Mouse (Mus musculus) kidney, embryonic 14.5 days (tissue): ENCODE data around the gene Olfr642. TPM values are rescaled to one million over a fixed set of nuclear protein-coding genes. Genes with fewer than 3 reads are reported as not detected.

ENCODE experiments used
- ATAC-seq: fragments of 200-750 bp; cut with Nextera tagmentation; 2 replicates; pipeline ENCODE4 v1.8.0; 2017; ENCODE audit warnings: moderate number of reproducible peaks, mild to moderate bottlenecking, moderate TSS enrichment, moderate library complexity; ENCODE audit not compliant: low FRiP score, low TSS enrichment
- H3K27ac ChIP-seq: fragments of 300-500 bp; sonication (generic); 2 replicates; pipeline ENCODE4 v1.5.1; 2014; ENCODE audit warnings: low read depth, mild to moderate bottlenecking, low read length, moderate library complexity, mixed read lengths
- H3K27me3 ChIP-seq: fragments of 300-500 bp; sonication (generic); 2 replicates; pipeline ENCODE4 v1.6.1; 2014; ENCODE audit warnings: mild to moderate bottlenecking, low read length; ENCODE audit not compliant: control insufficient read depth, insufficient read depth
- H3K36me3 ChIP-seq: fragments of 300-500 bp; sonication (generic); 2 replicates; pipeline ENCODE4 v1.6.1; 2014; ENCODE audit warnings: low read length, mixed read lengths; ENCODE audit not compliant: control insufficient read depth, insufficient read depth
- H3K4me1 ChIP-seq: fragments of 300-500 bp; sonication (generic); 2 replicates; pipeline ENCODE4 v1.6.1; 2014; ENCODE audit warnings: low read length, mixed read lengths; ENCODE audit not compliant: control insufficient read depth, insufficient read depth
- H3K4me2 ChIP-seq: fragments of 300-500 bp; sonication (generic); replicated peaks from 2 replicates; pipeline ENCODE4 v1.6.1; 2014; ENCODE audit warnings: low read depth, mild to moderate bottlenecking, low read length
- H3K4me3 ChIP-seq: fragments of 300-500 bp; sonication (generic); 2 replicates; pipeline ENCODE4 v1.5.1; 2014; ENCODE audit warnings: mild to moderate bottlenecking, low read length
- H3K9ac ChIP-seq: fragments of 300-500 bp; sonication (generic); 2 replicates; pipeline ENCODE4 v1.6.1; 2014; ENCODE audit warnings: low read depth, mild to moderate bottlenecking, low read length, moderate library complexity
- H3K9me3 ChIP-seq: fragments of 300-500 bp; sonication (generic); 2 replicates; pipeline ENCODE4 v1.6.1; 2016; ENCODE audit warnings: low read length; ENCODE audit not compliant: control insufficient read depth
- WGBS: fragments of 180-500 bp; shearing (Covaris S2); extraction: QIAGEN DNeasy Blood & Tissue Kit; methylation state at CpG from one replicate; pipeline ENCODE4 v1.1.7; 2014; 5-methylcytosine and 5-hydroxymethylcytosine counted together
- polyA plus RNA-seq: library from polyadenylated mRNA; unstranded; fragments of >200 nt; fragmentation: Nextera tagmentation; extraction: Ambion mirVana; gene quantifications from 2 replicates; pipeline ENCODE4 v1.2.1, GENCODE M21; 2014

The Olfr642 gene
- not detected in 2 replicates for polyA plus RNA-seq

- no peak for ATAC-seq
- Histone ChIP-seq H3K27ac (no peak within 1 kb of the TSS), H3K27me3 (no peaks in the 10 kb centered on the region), H3K9ac (no peak within 1 kb of the TSS), H3K9me3 (no peaks in the 10 kb centered on the region), H3K36me3 (no peaks in the 10 kb centered on the region), H3K4me3 (no peak within 1 kb of the TSS), H3K4me1 (no peaks in the 10 kb centered on the region), H3K4me2 (no peak within 1 kb of the TSS)
- WGBS, result 65% methylated on average over 1 of the region's 1 CpGs
These were observed at the start of gene Olfr642 for GRCm38 (mm10) chr7:104052566-104052965. TSS of gene Olfr642 (minus strand) at chr7:104052666.

- ATAC-seq, result no peak
- H3K4me2 ChIP-seq, result no peak within 1 kb of the TSS
These were observed 32.9 kb upstream of the Olfr642 start, which contains the start of gene Olfr645 for GRCm38 (mm10) chr7:104085365-104085764. TSS of gene Olfr645 (minus strand) at chr7:104085465.

GRCm38 (mm10) chr7:104071769-104072168 is 19.3 kb upstream of the Olfr642 start, which contains the start of gene Olfr644:
TSS of gene Olfr644 (minus strand) at chr7:104071869.
- Histone ChIP-seq H3K4me3 (no peak within 1 kb of the TSS), H3K4me1 (no peaks in the 10 kb centered on the region), H3K36me3 (no peaks in the 10 kb centered on the region), H3K9me3 (no peaks in the 10 kb centered on the region), H3K9ac (no peak within 1 kb of the TSS), H3K27me3 (no peaks in the 10 kb centered on the region), H3K4me2 (no peak within 1 kb of the TSS), H3K27ac (no peak within 1 kb of the TSS)
- no peak for ATAC-seq
- 69% methylated on average over 2 of the region's 2 CpGs for WGBS

More at GRCm38 (mm10) chr7:104085365-104085764, 32.9 kb upstream of the Olfr642 start, which contains the start of gene Olfr645:
- H3K27ac ChIP-seq, result no peak within 1 kb of the TSS
- no peak within 1 kb of the TSS for H3K4me3 ChIP-seq
- no peak within 1 kb of the TSS for H3K9ac ChIP-seq
- no peaks in the 10 kb centered on the region for H3K9me3 ChIP-seq
- no peaks in the 10 kb centered on the region for H3K36me3 ChIP-seq
- no peaks in the 10 kb centered on the region for H3K4me1 ChIP-seq
- no peaks in the 10 kb centered on the region for H3K27me3 ChIP-seq
- 74% methylated on average over 1 of the region's 1 CpGs for WGBS

- H3K9me3 ChIP-seq, result no peaks in the 10 kb centered on the region
- no peaks in the 10 kb centered on the region for H3K36me3 ChIP-seq
- no peak within 1 kb of the TSS for H3K4me2 ChIP-seq
- WGBS, result 67% methylated on average over 2 of the region's 2 CpGs
- H3K27me3 ChIP-seq, result no peaks in the 10 kb centered on the region
- H3K4me3 ChIP-seq, result no peak within 1 kb of the TSS
- no peaks in the 10 kb centered on the region for H3K4me1 ChIP-seq
- no peak for ATAC-seq
- no peak within 1 kb of the TSS for H3K27ac ChIP-seq
- no peak within 1 kb of the TSS for H3K9ac ChIP-seq
These were observed 8.9 kb upstream of the Olfr642 start, which contains the start of gene 4930516K23Rik for GRCm38 (mm10) chr7:104061345-104061744. TSS of gene 4930516K23Rik (minus strand) at chr7:104061445.

GRCm38 (mm10) chr7:104059215-104059614 is 6.7 kb upstream of the Olfr642 start:
- no peak for ATAC-seq
- 92% methylated on average over 1 of the region's 1 CpGs for WGBS
- no peak overlapping the region for H3K9ac ChIP-seq

GRCm38 (mm10) chr7:104050745-104051144 is 1.7 kb downstream of the Olfr642 start:
- Histone ChIP-seq H3K9ac (no peak overlapping the region), H3K27me3 (no peaks in the 10 kb centered on the region), H3K36me3 (no peaks in the 10 kb centered on the region), H3K27ac (no peak overlapping the region), H3K4me3 (no peak overlapping the region), H3K4me1 (no peaks in the 10 kb centered on the region), H3K4me2 (no peak overlapping the region), H3K9me3 (no peaks in the 10 kb centered on the region)
- WGBS, result 88% methylated on average over 4 of the region's 4 CpGs
- no peak for ATAC-seq

More at GRCm38 (mm10) chr7:104059215-104059614, 6.7 kb upstream of the Olfr642 start:
- Histone ChIP-seq H3K27ac (no peak overlapping the region), H3K4me1 (no peaks in the 10 kb centered on the region), H3K4me2 (no peak overlapping the region), H3K4me3 (no peak overlapping the region), H3K36me3 (no peaks in the 10 kb centered on the region), H3K27me3 (no peaks in the 10 kb centered on the region), H3K9me3 (no peaks in the 10 kb centered on the region)

- ATAC-seq, result no peak
- no peak within 1 kb of the TSS for H3K4me3 ChIP-seq
- 73% methylated on average over 1 of the region's 1 CpGs for WGBS
- H3K27me3 ChIP-seq, result no peaks in the 10 kb centered on the region
- no peak within 1 kb of the TSS for H3K27ac ChIP-seq
- no peaks in the 10 kb centered on the region for H3K4me1 ChIP-seq
- H3K9ac ChIP-seq, result no peak within 1 kb of the TSS
- no peaks in the 10 kb centered on the region for H3K9me3 ChIP-seq
- no peak within 1 kb of the TSS for H3K4me2 ChIP-seq
- H3K36me3 ChIP-seq, result no peaks in the 10 kb centered on the region
These were observed 17.3 kb downstream of the Olfr642 start, which contains the start of gene Olfr641 for GRCm38 (mm10) chr7:104035145-104035544. TSS of gene Olfr641 (plus strand) at chr7:104035445.

GRCm38 (mm10) chr7:104026978-104027377 is 25.5 kb downstream of the Olfr642 start:
- no peak for ATAC-seq
- 79% methylated on average over 3 of the region's 3 CpGs for WGBS
- no peaks in the 10 kb centered on the region for H3K9me3 ChIP-seq

GRCm38 (mm10) chr7:104025473-104025872 is 27.0 kb downstream of the Olfr642 start, which contains the start of gene Olfr640:
TSS of gene Olfr640 (minus strand) at chr7:104025573.
- WGBS, result 76% methylated on average over 6 of the region's 6 CpGs
- no peak for ATAC-seq

More at GRCm38 (mm10) chr7:104026978-104027377, 25.5 kb downstream of the Olfr642 start:
- Histone ChIP-seq H3K4me2 (no peak overlapping the region), H3K4me1 (no peaks in the 10 kb centered on the region), H3K4me3 (no peak overlapping the region), H3K27ac (no peak overlapping the region), H3K27me3 (no peaks in the 10 kb centered on the region), H3K9ac (no peak overlapping the region), H3K36me3 (no peaks in the 10 kb centered on the region)

More at GRCm38 (mm10) chr7:104025473-104025872, 27.0 kb downstream of the Olfr642 start, which contains the start of gene Olfr640:
- Histone ChIP-seq H3K4me2 (no peak within 1 kb of the TSS), H3K9me3 (no peaks in the 10 kb centered on the region), H3K27ac (no peak within 1 kb of the TSS), H3K9ac (no peak within 1 kb of the TSS), H3K36me3 (no peaks in the 10 kb centered on the region), H3K4me3 (no peak within 1 kb of the TSS), H3K4me1 (no peaks in the 10 kb centered on the region), H3K27me3 (no peaks in the 10 kb centered on the region)
